Mouse (Mus musculus) brain, embryonic 14.5 days (tissue): ENCODE measurements around the gene Nedd9. TPM values are rescaled to one million over a fixed set of nuclear protein-coding genes. Genes with fewer than 3 reads are reported as not detected.

Source experiments
- DNase-seq: peaks from one replicate; pipeline ENCODE4 v3.0.0-alpha.2; 2011; ENCODE audit warnings: low read depth
- CTCF ChIP-seq: fragments of 200-500 bp; IDR thresholded peaks from 2 replicates; pipeline ENCODE4 v1.5.1; 2012; ENCODE audit warnings: inconsistent platforms, mild to moderate bottlenecking, moderate library complexity, borderline replicate concordance; ENCODE audit not compliant: insufficient read depth, insufficient read length; ENCODE audit errors: extremely low read depth
- POLR2A ChIP-seq: fragments of 200-500 bp; IDR thresholded peaks from 2 replicates; pipeline ENCODE4 v1.6.1; 2012; ENCODE audit warnings: mild to moderate bottlenecking, inconsistent platforms, borderline replicate concordance; ENCODE audit not compliant: poor library complexity, insufficient read depth, insufficient read length, severe bottlenecking; ENCODE audit errors: extremely low read depth
- polyA plus RNA-seq: library from polyadenylated mRNA; depleted of rRNA; stranded (reverse); fragments of >200 nt; gene quantifications from 2 replicates; pipeline ENCODE4 v1.2.3, GENCODE M21; 2012

Nedd9 gene
- polyA plus RNA-seq, 1 experiment = 14.1 TPM

- DNase-seq = no peak
- TF ChIP-seq POLR2A (no peak), CTCF (no peak)
These were observed 63.6 kb downstream of the Nedd9 start for GRCm38 (mm10) chr13:41423463-41424074.

- DNase-seq = no peak
- TF ChIP-seq POLR2A (no peak), CTCF (no peak)
These were observed 64.6 kb downstream of the Nedd9 start for GRCm38 (mm10) chr13:41422581-41422980.

- no peak for DNase-seq
- no peak for TF ChIP-seq CTCF
- TF ChIP-seq POLR2A = no peak
These were observed 66.8 kb downstream of the Nedd9 start for GRCm38 (mm10) chr13:41420376-41420775.

- TF ChIP-seq POLR2A (no peak), CTCF (no peak)
- DNase-seq = no peak
These were observed 68.8 kb downstream of the Nedd9 start for GRCm38 (mm10) chr13:41418198-41418869.

GRCm38 (mm10) chr13:41416065-41417016, 70.8 kb downstream of the Nedd9 start:
- DNase-seq = peak; percentile 87

GRCm38 (mm10) chr13:41410191-41411074, 76.7 kb downstream of the Nedd9 start:
- no peak for TF ChIP-seq POLR2A
- TF ChIP-seq CTCF = no peak
- DNase-seq = no peak

More at GRCm38 (mm10) chr13:41416065-41417016, 70.8 kb downstream of the Nedd9 start:
- TF ChIP-seq CTCF (no peak), POLR2A (no peak)

GRCm38 (mm10) chr13:41409291-41409690, 77.9 kb downstream of the Nedd9 start:
- no peak for DNase-seq
- TF ChIP-seq POLR2A (no peak), CTCF (no peak)

GRCm38 (mm10) chr13:41408374-41408952, 78.7 kb downstream of the Nedd9 start:
- TF ChIP-seq CTCF = no peak
- TF ChIP-seq POLR2A = no peak
- no peak for DNase-seq

- TF ChIP-seq CTCF (no peak), POLR2A (no peak)
- no peak for DNase-seq
These were observed 82.2 kb downstream of the Nedd9 start for GRCm38 (mm10) chr13:41405009-41405408.

- DNase-seq = no peak
- TF ChIP-seq POLR2A (no peak), CTCF (no peak)
These were observed 83.3 kb downstream of the Nedd9 start for GRCm38 (mm10) chr13:41403838-41404237.

GRCm38 (mm10) chr13:41402441-41403003, 84.6 kb downstream of the Nedd9 start:
- DNase-seq = no peak
- TF ChIP-seq CTCF (no peak), POLR2A (no peak)
